Mouse (Mus musculus) activated CD4-positive, CD25-positive, alpha-beta regulatory T cell, adult 9 weeks (primary cell): Measurements from ENCODE around the gene Tagln. TPM values are rescaled to one million over a fixed set of nuclear protein-coding genes. Genes with fewer than 3 reads are reported as not detected.

Experiments
- polyA plus RNA-seq: library from polyadenylated mRNA; unstranded; fragments of 100-300 nt; shearing (Covaris generic); gene quantifications from one replicate; pipeline ENCODE4 v1.2.1, GENCODE M21; 2017

Gene Tagln
- polyA plus RNA-seq = 2.2 TPM

GRCm38 (mm10) chr9:45935628-45936210 is at the start of gene Tagln:
TSS of gene Tagln (minus strand) at chr9:45936058.

GRCm38 (mm10) chr9:45955107-45955963 is 19.5 kb upstream of the Tagln start, which contains the start of gene Sidt2:
TSS of gene Sidt2 (minus strand) at chr9:45955258.

GRCm38 (mm10) chr9:45906355-45907077 is 29.3 kb downstream of the Tagln start, which contains the start of the genes Pcsk7 and Rnf214:
TSS of gene Pcsk7 (plus strand) at chr9:45906497.
TSS of gene Rnf214 (minus strand) at chr9:45906911.

Other genes with a start within 250 kb of the Tagln start
- 20.1 TPM for gene Cep164, start 107.4 kb downstream of the Tagln start, polyA plus RNA-seq
- 5.1 TPM for gene Bace1, start 97.5 kb downstream of the Tagln start, polyA plus RNA-seq
- 53.4 TPM for gene Pcsk7, start 29.6 kb downstream of the Tagln start, polyA plus RNA-seq
- 49.2 TPM for gene Rnf214, start 29.1 kb downstream of the Tagln start, polyA plus RNA-seq
- 40.3 TPM for gene Sidt2, start 19.2 kb upstream of the Tagln start, polyA plus RNA-seq
- gene Pafah1b2, start 76.6 kb upstream of the Tagln start, polyA plus RNA-seq = 74.9 TPM
- gene Sik3, start 76.8 kb upstream of the Tagln start, polyA plus RNA-seq = 4.1 TPM